Mouse (Mus musculus): Measurements from ENCODE around the gene Pip5k1c. TPM values are rescaled to one million over a fixed set of nuclear protein-coding genes. Genes with fewer than 3 reads are reported as not detected.

Pip5k1c gene
- polyA plus RNA-seq, 1 experiment, result 23.3 TPM

- no peaks in the 10 kb centered on the region for H3K36me3 ChIP-seq (ENCODE audit: control insufficient read depth, insufficient read depth)
- H3ac ChIP-seq (ENCODE audit: control insufficient read depth, insufficient read length), result no peak overlapping the region
- peaks cover 29% of the 10 kb centered on the region for H3K27me3 ChIP-seq (ENCODE audit: control insufficient read depth, insufficient read depth, insufficient read length)
- H3K79me2 ChIP-seq (ENCODE audit: control insufficient read depth, insufficient read depth), result no peaks in the 10 kb centered on the region
- H3K4me2 ChIP-seq (ENCODE audit: low read depth), result no peak overlapping the region
- TF ChIP-seq SRF (IDR thresholded peaks at IDR 0.05; ENCODE audit: control insufficient read depth, insufficient read length, low read depth) (no peak), E2F4 (IDR thresholded peaks at IDR 0.05; ENCODE audit: insufficient read depth) (no peak), POLR2A (IDR thresholded peaks at IDR 0.05; ENCODE audit: insufficient read length, low read depth) (no peak), TCF3 (IDR thresholded peaks at IDR 0.05; ENCODE audit: insufficient read length, low read depth) (no peak), REST (IDR thresholded peaks at IDR 0.05; ENCODE audit: insufficient read depth, insufficient read length) (no peak), MAX (IDR thresholded peaks at IDR 0.05; ENCODE audit: low read depth) (no peak), MYOG (IDR thresholded peaks at IDR 0.05; ENCODE audit: control insufficient read depth in 1 of 3, insufficient read depth in 1 of 3, insufficient read length in 2 of 3, low read depth in 2 of 3) (no peak)
- no peak overlapping the region for H3K4me3 ChIP-seq
Observed at GRCm38 (mm10) chr10:81287513-81288157, 5.1 kb upstream of the Pip5k1c start.

DNA sequence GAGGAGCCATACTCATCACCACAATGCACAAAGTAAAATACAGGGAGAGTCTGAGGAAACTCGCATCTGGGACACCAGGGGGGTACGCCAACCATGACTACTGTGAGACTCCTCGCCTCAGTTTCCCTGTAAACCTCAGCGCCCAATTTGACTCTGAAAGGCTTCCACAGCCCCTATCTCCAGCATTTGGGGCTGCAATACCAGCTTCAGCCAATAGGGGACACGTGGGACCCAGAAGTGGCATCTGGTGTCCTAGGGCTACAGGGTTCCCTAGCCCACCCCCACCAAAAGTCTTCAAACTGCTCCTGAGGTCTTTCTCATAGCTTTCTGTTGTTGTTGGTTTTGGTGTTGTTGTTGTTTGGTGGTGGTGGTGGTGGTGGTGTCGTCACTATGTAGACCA lies 4.2 kb upstream of the Pip5k1c start:
- H3K79me2 ChIP-seq (ENCODE audit: control insufficient read depth, insufficient read depth), result peaks cover 3% of the 10 kb centered on the region
- H3K4me3 ChIP-seq, result no peak overlapping the region
- no peak overlapping the region for H3ac ChIP-seq (ENCODE audit: control insufficient read depth, insufficient read length)
- H3K4me2 ChIP-seq (ENCODE audit: low read depth), result no peak overlapping the region
- no peaks in the 10 kb centered on the region for H3K36me3 ChIP-seq (ENCODE audit: control insufficient read depth, insufficient read depth)
- TF ChIP-seq CEBPB (IDR thresholded peaks at IDR 0.05; ENCODE audit: insufficient read depth, poor library complexity, severe bottlenecking), result no peak
- no peak for TF ChIP-seq E2F4 (IDR thresholded peaks at IDR 0.05; ENCODE audit: insufficient read depth)
- no peak for TF ChIP-seq MYOG (IDR thresholded peaks at IDR 0.05; ENCODE audit: control insufficient read depth in 1 of 3, insufficient read depth in 1 of 3, insufficient read length in 2 of 3, low read depth in 2 of 3)
- no peak for TF ChIP-seq MAX (IDR thresholded peaks at IDR 0.05; ENCODE audit: low read depth)
- TF ChIP-seq REST (IDR thresholded peaks at IDR 0.05; ENCODE audit: insufficient read depth, insufficient read length), result no peak
- no peak for TF ChIP-seq POLR2A (IDR thresholded peaks at IDR 0.05; ENCODE audit: insufficient read length, low read depth)
- no peak for TF ChIP-seq POLR2AphosphoS2 (IDR thresholded peaks at IDR 0.05; ENCODE audit: insufficient read length, low read depth)
- peaks cover 20% of the 10 kb centered on the region for H3K27me3 ChIP-seq (ENCODE audit: control insufficient read depth, insufficient read depth, insufficient read length)

GRCm38 (mm10) chr10:81289278-81289677 lies 3.5 kb upstream of the Pip5k1c start:
- peaks cover 13% of the 10 kb centered on the region for H3K27me3 ChIP-seq (ENCODE audit: control insufficient read depth, insufficient read depth, insufficient read length)
- no peaks in the 10 kb centered on the region for H3K36me3 ChIP-seq (ENCODE audit: control insufficient read depth, insufficient read depth)
- H3K4me3 ChIP-seq, result no peak overlapping the region
- no peak overlapping the region for H3K4me2 ChIP-seq (ENCODE audit: low read depth)
- peaks cover 9% of the 10 kb centered on the region for H3K79me2 ChIP-seq (ENCODE audit: control insufficient read depth, insufficient read depth)
- no peak for TF ChIP-seq USF1 (IDR thresholded peaks at IDR 0.05; ENCODE audit: low read depth)
- TF ChIP-seq CEBPB (IDR thresholded peaks at IDR 0.05; ENCODE audit: insufficient read depth, poor library complexity, severe bottlenecking), result no peak
- peak in 1 of 3 experiments; percentile 27 for TF ChIP-seq MYOG (IDR thresholded peaks at IDR 0.05; ENCODE audit: control insufficient read depth in 1 of 3, insufficient read depth in 1 of 3, insufficient read length in 2 of 3, low read depth in 2 of 3)
- H3ac ChIP-seq (ENCODE audit: control insufficient read depth, insufficient read length), result no peak overlapping the region

- no peak overlapping the region for H3K4me2 ChIP-seq (ENCODE audit: low read depth)
- no peak overlapping the region for H3ac ChIP-seq (ENCODE audit: control insufficient read depth, insufficient read length)
- peaks cover 8% of the 10 kb centered on the region for H3K27me3 ChIP-seq (ENCODE audit: control insufficient read depth, insufficient read depth, insufficient read length)
- no peaks in the 10 kb centered on the region for H3K36me3 ChIP-seq (ENCODE audit: control insufficient read depth, insufficient read depth)
- TF ChIP-seq SRF (IDR thresholded peaks at IDR 0.05; ENCODE audit: control insufficient read depth, insufficient read length, low read depth), result no peak
- no peak for TF ChIP-seq REST (IDR thresholded peaks at IDR 0.05; ENCODE audit: insufficient read depth, insufficient read length)
- TF ChIP-seq CEBPB (IDR thresholded peaks at IDR 0.05; ENCODE audit: insufficient read depth, poor library complexity, severe bottlenecking), result no peak
- no peak for TF ChIP-seq MAX (IDR thresholded peaks at IDR 0.05; ENCODE audit: low read depth)
- TF ChIP-seq TCF12 (IDR thresholded peaks at IDR 0.05; ENCODE audit: insufficient read depth, poor library complexity, severe bottlenecking), result no peak
- TF ChIP-seq MYOD1 (IDR thresholded peaks at IDR 0.05; ENCODE audit: control insufficient read depth in 1 of 3, insufficient read length in 2 of 3, low read depth in 2 of 3), result no peak
- TF ChIP-seq POLR2A (IDR thresholded peaks at IDR 0.05; ENCODE audit: insufficient read length, low read depth), result no peak
- TF ChIP-seq MYOG (IDR thresholded peaks at IDR 0.05; ENCODE audit: control insufficient read depth in 1 of 3, insufficient read depth in 1 of 3, insufficient read length in 2 of 3, low read depth in 2 of 3), result no peak
- no peak for TF ChIP-seq POLR2AphosphoS2 (IDR thresholded peaks at IDR 0.05; ENCODE audit: insufficient read length, low read depth)
- no peak for TF ChIP-seq TCF3 (IDR thresholded peaks at IDR 0.05; ENCODE audit: insufficient read length, low read depth)
- no peak for TF ChIP-seq USF1 (IDR thresholded peaks at IDR 0.05; ENCODE audit: low read depth)
- TF ChIP-seq E2F4 (IDR thresholded peaks at IDR 0.05; ENCODE audit: insufficient read depth), result no peak
- H3K79me2 ChIP-seq (ENCODE audit: control insufficient read depth, insufficient read depth), result peaks cover 15% of the 10 kb centered on the region
- H3K4me3 ChIP-seq, result no peak overlapping the region
Observed at GRCm38 (mm10) chr10:81289811-81290210, 3.0 kb upstream of the Pip5k1c start.

GRCm38 (mm10) chr10:81290698-81291460 lies 1.9 kb upstream of the Pip5k1c start:
- H3K36me3 ChIP-seq (ENCODE audit: control insufficient read depth, insufficient read depth), result no peaks in the 10 kb centered on the region
- H3K4me3 ChIP-seq, result no peak overlapping the region
- no peaks in the 10 kb centered on the region for H3K27me3 ChIP-seq (ENCODE audit: control insufficient read depth, insufficient read depth, insufficient read length)
- peaks cover 23% of the 10 kb centered on the region for H3K79me2 ChIP-seq (ENCODE audit: control insufficient read depth, insufficient read depth)
- no peak overlapping the region for H3ac ChIP-seq (ENCODE audit: control insufficient read depth, insufficient read length)
- no peak for TF ChIP-seq TCF3 (IDR thresholded peaks at IDR 0.05; ENCODE audit: insufficient read length, low read depth)
- no peak for TF ChIP-seq E2F4 (IDR thresholded peaks at IDR 0.05; ENCODE audit: insufficient read depth)
- no peak for TF ChIP-seq SRF (IDR thresholded peaks at IDR 0.05; ENCODE audit: control insufficient read depth, insufficient read length, low read depth)
- no peak for TF ChIP-seq TCF12 (IDR thresholded peaks at IDR 0.05; ENCODE audit: insufficient read depth, poor library complexity, severe bottlenecking)
- TF ChIP-seq MYOG (IDR thresholded peaks at IDR 0.05; ENCODE audit: control insufficient read depth in 1 of 3, insufficient read depth in 1 of 3, insufficient read length in 2 of 3, low read depth in 2 of 3), result no peak
- TF ChIP-seq USF1 (IDR thresholded peaks at IDR 0.05; ENCODE audit: low read depth), result no peak
- no peak for TF ChIP-seq REST (IDR thresholded peaks at IDR 0.05; ENCODE audit: insufficient read depth, insufficient read length)
- TF ChIP-seq CEBPB (IDR thresholded peaks at IDR 0.05; ENCODE audit: insufficient read depth, poor library complexity, severe bottlenecking), result no peak
- no peak for TF ChIP-seq MAX (IDR thresholded peaks at IDR 0.05; ENCODE audit: low read depth)
- TF ChIP-seq POLR2AphosphoS2 (IDR thresholded peaks at IDR 0.05; ENCODE audit: insufficient read length, low read depth), result no peak
- no peak for TF ChIP-seq MYOD1 (IDR thresholded peaks at IDR 0.05; ENCODE audit: control insufficient read depth in 1 of 3, insufficient read length in 2 of 3, low read depth in 2 of 3)
- TF ChIP-seq POLR2A (IDR thresholded peaks at IDR 0.05; ENCODE audit: insufficient read length, low read depth), result no peak
- H3K4me2 ChIP-seq (ENCODE audit: low read depth), result no peak overlapping the region

Data from myocyte (in vitro differentiated cells).